Mouse (Mus musculus): ENCODE measurements around the gene Wdr27.

- TF ChIP-seq CTCF (IDR thresholded peaks at IDR 0.05; ENCODE audit: low read depth): no peak
- TF ChIP-seq EP300 (IDR thresholded peaks at IDR 0.05; ENCODE audit: low read depth): no peak
These were observed 17.0 kb upstream of the Wdr27 start for GRCm38 (mm10) chr17:14959979-14960378.
